Mouse (Mus musculus): ENCODE data around the gene Gpatch8. TPM values are rescaled to one million over a fixed set of nuclear protein-coding genes. Genes with fewer than 3 reads are reported as not detected.
A peak's percentile ranks its signal among the peaks of the same experiment; 100 is the strongest.

Gene Gpatch8
- polyA plus RNA-seq, 1 experiment from 2014 or later: 68.1 TPM

DNA sequence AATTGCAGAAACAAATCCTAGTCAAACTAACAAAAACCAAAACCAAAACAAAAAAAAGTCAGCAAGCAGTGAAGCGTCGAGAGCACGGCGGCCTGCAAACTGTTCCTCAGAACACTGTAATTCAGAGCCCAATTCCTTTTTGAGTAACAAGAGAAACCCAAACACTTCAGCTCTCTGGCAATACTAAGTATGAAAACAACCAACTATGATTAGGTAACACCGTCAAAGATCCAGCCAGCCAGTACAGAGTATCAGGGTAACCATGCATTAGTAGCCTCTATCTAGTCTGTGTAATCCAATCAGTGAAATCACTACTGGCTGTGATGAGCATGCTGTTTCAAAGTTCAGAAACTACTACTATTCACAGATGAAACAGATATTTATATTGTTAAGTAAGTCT is 60.5 kb downstream of the Gpatch8 start:
- DNase-seq (ENCODE audit: low spot score) (no peak), ATAC-seq (ENCODE audit: low FRiP score) (no peak)
- H3K9ac ChIP-seq (ENCODE audit: low read depth, low read length): no peak overlapping the region
- no peak overlapping the region for H3K4me2 ChIP-seq (replicated peaks; ENCODE audit: low read depth, low read length)
- no peaks in the 10 kb centered on the region for H3K4me1 ChIP-seq (replicated peaks; ENCODE audit: control insufficient read depth, insufficient read depth, low read length)
- peaks cover 7% of the 10 kb centered on the region; the same call in 1 of the 2 replicates for H3K36me3 ChIP-seq (ENCODE audit: control insufficient read depth, insufficient read depth, low read length)
- no peaks in the 10 kb centered on the region for H3K27me3 ChIP-seq (ENCODE audit: control insufficient read depth, insufficient read depth, low read length)
- no peaks in the 10 kb centered on the region for H3K9me3 ChIP-seq (ENCODE audit: control insufficient read depth, low read length)
- no peak overlapping the region for H3K27ac ChIP-seq (ENCODE audit: low read depth, low read length)
- H3K4me3 ChIP-seq (ENCODE audit: low read depth, low read length): no peak overlapping the region
- 98% methylated on average over 5 of the region's 5 CpGs for WGBS

DNA sequence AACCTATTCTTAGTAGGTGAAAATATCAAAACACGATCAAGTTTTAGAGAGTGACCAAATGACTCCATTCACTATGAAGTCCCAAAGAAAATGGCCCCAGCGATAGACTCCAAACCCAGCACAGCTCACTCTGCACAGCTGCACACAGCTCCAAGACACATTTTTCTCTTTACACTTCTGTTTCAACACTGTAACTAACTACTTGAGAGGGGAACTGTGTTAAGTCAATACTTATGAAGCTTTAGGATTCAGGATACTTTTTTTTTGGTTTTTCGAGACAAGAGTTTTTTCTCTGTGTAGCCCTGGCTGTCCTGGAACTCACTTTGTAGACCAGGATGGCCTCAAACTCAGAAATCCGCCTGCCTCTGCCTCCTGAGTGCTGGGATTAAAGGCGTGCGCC is 61.1 kb downstream of the Gpatch8 start:
- ATAC-seq (ENCODE audit: low FRiP score) (no peak), DNase-seq (ENCODE audit: low spot score) (no peak)
- H3K4me1 ChIP-seq (replicated peaks; ENCODE audit: control insufficient read depth, insufficient read depth, low read length): no peaks in the 10 kb centered on the region
- H3K36me3 ChIP-seq (ENCODE audit: control insufficient read depth, insufficient read depth, low read length): peaks cover 7% of the 10 kb centered on the region; the same call in 1 of the 2 replicates
- no peak overlapping the region for H3K27ac ChIP-seq (ENCODE audit: low read depth, low read length)
- WGBS: 94% methylated on average over 6 of the region's 6 CpGs
- H3K4me2 ChIP-seq (replicated peaks; ENCODE audit: low read depth, low read length): no peak overlapping the region
- H3K27me3 ChIP-seq (ENCODE audit: control insufficient read depth, insufficient read depth, low read length): no peaks in the 10 kb centered on the region
- no peak overlapping the region for H3K9ac ChIP-seq (ENCODE audit: low read depth, low read length)
- H3K4me3 ChIP-seq (ENCODE audit: low read depth, low read length): no peak overlapping the region
- H3K9me3 ChIP-seq (ENCODE audit: control insufficient read depth, low read length): no peaks in the 10 kb centered on the region

DNA sequence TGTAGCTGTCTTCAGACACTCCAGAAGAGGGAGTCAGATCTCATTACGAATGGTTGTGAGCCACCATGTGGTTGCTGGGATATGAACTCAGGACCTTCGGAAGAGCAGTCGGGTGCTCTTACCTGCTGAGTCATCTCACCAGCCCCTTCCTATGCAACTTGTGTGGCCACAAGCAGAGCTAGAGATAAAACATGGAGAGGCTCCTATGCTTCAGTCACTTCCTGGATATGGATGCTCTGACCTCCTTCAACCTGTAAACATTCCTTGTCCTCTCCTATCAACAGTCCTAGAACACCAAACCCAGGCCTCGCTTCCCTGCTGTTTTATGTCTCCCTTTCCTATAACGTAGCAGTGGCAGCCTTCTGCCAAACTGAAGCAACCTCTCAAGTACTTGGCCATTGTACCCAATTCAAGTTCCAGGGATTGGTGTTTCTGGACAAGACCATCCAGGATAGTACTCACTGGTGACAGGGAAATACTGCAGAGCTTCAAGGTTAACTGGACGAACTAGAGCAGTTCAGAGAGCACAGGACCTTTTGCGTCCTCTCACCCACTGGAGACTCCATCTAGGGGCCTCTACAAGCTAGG is 62.0 kb downstream of the Gpatch8 start:
- ATAC-seq (ENCODE audit: low FRiP score) (no peak), DNase-seq (ENCODE audit: low spot score) (no peak)
- 87% methylated on average over 7 of the region's 7 CpGs for WGBS
- H3K4me2 ChIP-seq (replicated peaks; ENCODE audit: low read depth, low read length): no peak overlapping the region
- no peak overlapping the region for H3K27ac ChIP-seq (ENCODE audit: low read depth, low read length)
- no peak overlapping the region for H3K9ac ChIP-seq (ENCODE audit: low read depth, low read length)
- no peak overlapping the region for H3K4me3 ChIP-seq (ENCODE audit: low read depth, low read length)
- H3K27me3 ChIP-seq (ENCODE audit: control insufficient read depth, insufficient read depth, low read length): no peaks in the 10 kb centered on the region
- peaks cover 7% of the 10 kb centered on the region; the same call in 1 of the 2 replicates for H3K36me3 ChIP-seq (ENCODE audit: control insufficient read depth, insufficient read depth, low read length)
- no peaks in the 10 kb centered on the region for H3K9me3 ChIP-seq (ENCODE audit: control insufficient read depth, low read length)
- H3K4me1 ChIP-seq (replicated peaks; ENCODE audit: control insufficient read depth, insufficient read depth, low read length): no peaks in the 10 kb centered on the region

DNA sequence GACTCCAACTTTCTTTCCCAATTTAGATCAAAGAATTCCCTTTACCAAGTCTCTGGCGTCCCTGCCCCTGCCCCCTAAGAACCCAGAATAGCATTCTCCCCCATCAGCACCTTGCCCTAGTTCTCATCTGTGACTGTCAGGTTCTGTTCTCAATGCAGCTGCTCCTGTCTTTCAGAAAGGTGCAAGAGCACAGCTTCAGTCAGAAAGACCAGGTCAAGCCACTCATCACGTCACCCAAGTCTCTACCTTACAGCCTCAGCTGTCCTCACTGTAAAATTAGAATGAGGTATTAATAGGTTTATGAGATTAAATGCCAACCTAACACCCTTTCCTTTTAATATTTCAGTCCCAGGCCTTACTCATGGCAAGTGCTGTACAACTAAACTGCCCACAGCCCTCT is 63.0 kb downstream of the Gpatch8 start:
- ATAC-seq (ENCODE audit: low FRiP score): no peak

DNA sequence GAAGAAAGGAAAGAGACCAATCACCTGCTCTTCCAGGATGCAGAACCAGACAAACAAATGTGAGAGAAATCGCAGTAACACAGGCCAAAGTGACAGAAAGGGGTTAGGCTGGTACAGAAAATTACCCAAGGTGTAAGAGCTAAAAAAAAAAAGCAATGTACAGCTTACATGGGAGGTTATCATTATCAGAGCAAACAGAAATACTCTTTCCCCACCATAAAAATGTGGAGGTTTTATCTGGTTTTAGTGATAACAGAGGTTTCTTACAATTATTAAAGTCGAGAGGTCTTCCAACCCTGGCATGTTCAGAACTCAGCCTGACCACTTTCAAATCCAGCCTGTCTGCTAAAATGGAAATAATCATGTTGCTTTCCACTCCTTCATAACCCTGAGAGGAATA is 68.3 kb downstream of the Gpatch8 start:
- H3K4me1 ChIP-seq (replicated peaks; ENCODE audit: control insufficient read depth, insufficient read depth, low read length): no peaks in the 10 kb centered on the region
- DNase-seq (ENCODE audit: low spot score) (no peak), ATAC-seq (ENCODE audit: low FRiP score) (no peak)
- H3K27me3 ChIP-seq (ENCODE audit: control insufficient read depth, insufficient read depth, low read length): no peaks in the 10 kb centered on the region
- H3K27ac ChIP-seq (ENCODE audit: low read depth, low read length): no peak overlapping the region
- 95% methylated on average over 2 of the region's 2 CpGs for WGBS
- H3K4me3 ChIP-seq (ENCODE audit: low read depth, low read length): no peak overlapping the region
- no peak overlapping the region for H3K9ac ChIP-seq (ENCODE audit: low read depth, low read length)
- H3K4me2 ChIP-seq (replicated peaks; ENCODE audit: low read depth, low read length): no peak overlapping the region
- no peaks in the 10 kb centered on the region; the same call in 1 of the 2 replicates for H3K36me3 ChIP-seq (ENCODE audit: control insufficient read depth, insufficient read depth, low read length)
- no peaks in the 10 kb centered on the region for H3K9me3 ChIP-seq (ENCODE audit: control insufficient read depth, low read length)

More for the DNA sequence above, 63.0 kb downstream of the Gpatch8 start:
- H3K36me3 ChIP-seq (ENCODE audit: control insufficient read depth, insufficient read depth, low read length): 0 out of 2 replicates have a peak, but pooled peaks cover 3% of the 10 kb centered on the region
- no peak overlapping the region for H3K4me3 ChIP-seq (ENCODE audit: low read depth, low read length)
- DNase-seq (ENCODE audit: low spot score): no peak
- H3K9ac ChIP-seq (ENCODE audit: low read depth, low read length): no peak overlapping the region
- 83% methylated on average over 2 of the region's 2 CpGs for WGBS
- no peaks in the 10 kb centered on the region for H3K4me1 ChIP-seq (replicated peaks; ENCODE audit: control insufficient read depth, insufficient read depth, low read length)
- no peaks in the 10 kb centered on the region for H3K27me3 ChIP-seq (ENCODE audit: control insufficient read depth, insufficient read depth, low read length)
- H3K27ac ChIP-seq (ENCODE audit: low read depth, low read length): no peak overlapping the region
- H3K4me2 ChIP-seq (replicated peaks; ENCODE audit: low read depth, low read length): no peak overlapping the region
- H3K9me3 ChIP-seq (ENCODE audit: control insufficient read depth, low read length): no peaks in the 10 kb centered on the region

DNA sequence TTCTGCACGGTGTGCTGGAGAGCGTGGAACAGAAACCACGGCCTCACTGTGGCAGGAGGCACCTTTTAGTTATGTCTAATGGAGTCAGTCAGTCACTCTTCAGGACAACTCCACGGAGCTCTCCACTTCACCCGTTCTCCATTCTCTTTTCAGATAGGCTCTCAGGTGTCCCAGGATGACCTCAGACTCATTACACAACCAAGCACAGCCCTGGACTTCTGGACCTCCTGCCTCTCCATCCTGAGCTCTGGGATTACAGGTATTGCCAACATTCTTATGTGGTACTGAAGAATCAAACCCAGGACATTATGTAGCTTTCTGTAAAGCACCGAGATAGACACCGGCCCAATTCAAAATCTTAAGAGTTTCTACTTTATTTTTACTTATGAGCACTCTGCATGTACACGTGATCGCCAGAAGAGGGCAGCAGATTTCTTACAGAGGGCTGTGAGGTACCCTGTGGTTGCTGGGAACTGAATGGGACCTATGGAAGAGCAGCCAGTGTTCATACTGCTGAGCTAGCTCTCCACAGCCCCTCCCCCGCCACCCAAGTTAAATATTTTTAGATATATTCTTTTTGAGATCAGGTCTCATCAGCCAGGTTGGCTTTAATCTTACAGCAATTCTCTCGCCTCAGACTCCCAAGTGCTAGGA is 69.3 kb downstream of the Gpatch8 start:
- ATAC-seq (ENCODE audit: low FRiP score) (no peak), DNase-seq (ENCODE audit: low spot score) (peak; percentile 79)
- H3K36me3 ChIP-seq (ENCODE audit: control insufficient read depth, insufficient read depth, low read length): no peaks in the 10 kb centered on the region; the same call in 1 of the 2 replicates
- no peaks in the 10 kb centered on the region for H3K4me1 ChIP-seq (replicated peaks; ENCODE audit: control insufficient read depth, insufficient read depth, low read length)
- H3K27ac ChIP-seq (ENCODE audit: low read depth, low read length): no peak overlapping the region
- no peak overlapping the region for H3K9ac ChIP-seq (ENCODE audit: low read depth, low read length)
- 72% methylated on average over 11 of the region's 11 CpGs for WGBS
- H3K27me3 ChIP-seq (ENCODE audit: control insufficient read depth, insufficient read depth, low read length): no peaks in the 10 kb centered on the region
- H3K9me3 ChIP-seq (ENCODE audit: control insufficient read depth, low read length): no peaks in the 10 kb centered on the region
- no peak overlapping the region for H3K4me3 ChIP-seq (ENCODE audit: low read depth, low read length)
- H3K4me2 ChIP-seq (replicated peaks; ENCODE audit: low read depth, low read length): no peak overlapping the region

DNA sequence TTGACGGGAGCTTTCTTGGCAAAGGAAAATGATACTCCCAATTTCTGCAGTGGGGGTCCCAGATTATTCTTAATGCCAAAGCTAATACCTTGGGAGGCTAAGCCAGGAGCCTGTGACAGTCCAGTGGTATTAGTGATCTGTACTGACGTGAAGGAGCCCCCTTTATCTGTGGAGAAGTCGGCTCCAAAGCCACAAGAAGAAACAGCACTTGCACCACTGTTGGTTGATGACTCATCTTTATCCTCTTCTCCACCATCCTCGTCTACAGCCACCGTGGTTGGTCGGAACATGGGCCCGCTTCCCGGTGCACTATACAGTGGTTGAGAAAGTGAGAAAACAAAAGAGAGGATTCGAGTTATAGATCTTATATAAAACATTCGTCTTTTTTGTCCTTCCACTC is 74.4 kb downstream of the Gpatch8 start:
- H3K4me3 ChIP-seq (ENCODE audit: low read depth, low read length): no peak overlapping the region
- no peak overlapping the region for H3K4me2 ChIP-seq (replicated peaks; ENCODE audit: low read depth, low read length)
- H3K27ac ChIP-seq (ENCODE audit: low read depth, low read length): no peak overlapping the region
- DNase-seq (ENCODE audit: low spot score) (no peak), ATAC-seq (ENCODE audit: low FRiP score) (no peak)
- no peak overlapping the region for H3K9ac ChIP-seq (ENCODE audit: low read depth, low read length)
- no peaks in the 10 kb centered on the region for H3K4me1 ChIP-seq (replicated peaks; ENCODE audit: control insufficient read depth, insufficient read depth, low read length)
- H3K36me3 ChIP-seq (ENCODE audit: control insufficient read depth, insufficient read depth, low read length): peaks cover 11% of the 10 kb centered on the region
- no peaks in the 10 kb centered on the region for H3K9me3 ChIP-seq (ENCODE audit: control insufficient read depth, low read length)
- 95% methylated on average over 10 of the region's 10 CpGs for WGBS
- no peaks in the 10 kb centered on the region for H3K27me3 ChIP-seq (ENCODE audit: control insufficient read depth, insufficient read depth, low read length)

DNA sequence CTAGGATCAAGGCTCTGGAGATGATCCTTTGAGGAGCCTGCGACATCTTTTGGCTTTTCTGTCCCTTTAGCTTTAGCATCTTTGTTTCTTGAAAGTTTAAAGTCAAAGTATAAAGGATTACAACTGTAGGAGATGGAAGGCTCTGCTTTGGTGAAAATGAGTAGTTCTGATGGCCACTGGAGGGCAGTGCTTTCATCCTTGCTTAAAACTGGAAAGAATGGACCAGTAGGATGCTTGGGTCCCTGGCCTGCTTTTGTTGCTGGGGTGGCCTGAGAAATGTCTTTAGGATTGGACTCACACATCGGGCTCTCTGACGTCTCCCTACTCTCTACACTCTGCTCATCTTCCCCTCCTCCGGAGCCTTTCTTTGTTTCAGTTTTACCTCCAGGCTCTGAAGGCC is 75.3 kb downstream of the Gpatch8 start:
- Histone ChIP-seq H3K9me3 (ENCODE audit: control insufficient read depth, low read length) (no peaks in the 10 kb centered on the region), H3K27ac (ENCODE audit: low read depth, low read length) (no peak overlapping the region), H3K27me3 (ENCODE audit: control insufficient read depth, insufficient read depth, low read length) (no peaks in the 10 kb centered on the region), H3K4me3 (ENCODE audit: low read depth, low read length) (no peak overlapping the region), H3K4me1 (replicated peaks; ENCODE audit: control insufficient read depth, insufficient read depth, low read length) (no peaks in the 10 kb centered on the region), H3K36me3 (ENCODE audit: control insufficient read depth, insufficient read depth, low read length) (peaks cover 11% of the 10 kb centered on the region), H3K9ac (ENCODE audit: low read depth, low read length) (no peak overlapping the region), H3K4me2 (replicated peaks; ENCODE audit: low read depth, low read length) (no peak overlapping the region)
- DNase-seq (ENCODE audit: low spot score) (no peak), ATAC-seq (ENCODE audit: low FRiP score) (no peak)
- WGBS: 90% methylated on average over 4 of the region's 4 CpGs

DNA sequence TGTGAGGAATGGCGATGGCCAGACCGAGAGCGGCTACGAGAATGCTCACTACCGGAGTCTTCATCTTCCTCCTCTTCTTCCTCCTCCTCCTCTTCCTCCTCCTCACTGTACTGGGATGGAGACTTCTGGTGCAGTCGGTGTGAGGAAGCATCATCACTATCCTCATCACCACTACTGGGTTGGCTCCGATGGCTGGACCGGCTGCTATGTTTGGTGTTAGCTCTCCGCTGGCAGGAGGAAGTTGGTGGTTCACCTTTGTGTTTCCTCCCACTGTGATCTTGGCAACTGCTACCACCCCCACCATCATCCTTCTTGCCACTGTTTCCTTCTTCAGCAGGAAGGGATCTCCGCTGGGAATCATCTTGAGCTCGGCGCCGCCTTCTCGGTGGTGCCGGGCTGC is 76.1 kb downstream of the Gpatch8 start:
- WGBS: 98% methylated on average over 15 of the region's 15 CpGs
- Histone ChIP-seq H3K9me3 (ENCODE audit: control insufficient read depth, low read length) (no peaks in the 10 kb centered on the region), H3K4me1 (replicated peaks; ENCODE audit: control insufficient read depth, insufficient read depth, low read length) (no peaks in the 10 kb centered on the region), H3K27ac (ENCODE audit: low read depth, low read length) (no peak overlapping the region), H3K36me3 (ENCODE audit: control insufficient read depth, insufficient read depth, low read length) (peaks cover 11% of the 10 kb centered on the region), H3K27me3 (ENCODE audit: control insufficient read depth, insufficient read depth, low read length) (no peaks in the 10 kb centered on the region), H3K4me3 (ENCODE audit: low read depth, low read length) (no peak overlapping the region), H3K9ac (ENCODE audit: low read depth, low read length) (no peak overlapping the region), H3K4me2 (replicated peaks; ENCODE audit: low read depth, low read length) (no peak overlapping the region)
- ATAC-seq (ENCODE audit: low FRiP score): no peak
- no peak for DNase-seq (ENCODE audit: low spot score)
